Mouse (Mus musculus) brain, adult 10 weeks (tissue): ENCODE measurements around the gene Zfp112. TPM values are rescaled to one million over a fixed set of nuclear protein-coding genes. Genes with fewer than 3 reads are reported as not detected.

Experiments used
- polyA plus RNA-seq: library from polyadenylated mRNA; stranded (reverse); fragments of 350-450 nt; fragmentation: Illumina TruSeq; extraction: RNeasy Lipid Tissue Mini Kit (QIAGEN cat#74804); gene quantifications from one replicate; pipeline ENCODE4 v1.2.3, GENCODE M21; 2015; ENCODE audit warnings: low read depth, low replicate concordance

Zfp112 gene
- 7.9 TPM for polyA plus RNA-seq

GRCm38 (mm10) chr7:24112156-24112856 lies at the start of gene Zfp112:
TSS of gene Zfp112 (plus strand) at chr7:24112314.

GRCm38 (mm10) chr7:24081634-24082431 lies 30.3 kb upstream of the Zfp112 start, which contains the start of gene Zfp180:
TSS of gene Zfp180 (plus strand) at chr7:24081924.

DNA sequence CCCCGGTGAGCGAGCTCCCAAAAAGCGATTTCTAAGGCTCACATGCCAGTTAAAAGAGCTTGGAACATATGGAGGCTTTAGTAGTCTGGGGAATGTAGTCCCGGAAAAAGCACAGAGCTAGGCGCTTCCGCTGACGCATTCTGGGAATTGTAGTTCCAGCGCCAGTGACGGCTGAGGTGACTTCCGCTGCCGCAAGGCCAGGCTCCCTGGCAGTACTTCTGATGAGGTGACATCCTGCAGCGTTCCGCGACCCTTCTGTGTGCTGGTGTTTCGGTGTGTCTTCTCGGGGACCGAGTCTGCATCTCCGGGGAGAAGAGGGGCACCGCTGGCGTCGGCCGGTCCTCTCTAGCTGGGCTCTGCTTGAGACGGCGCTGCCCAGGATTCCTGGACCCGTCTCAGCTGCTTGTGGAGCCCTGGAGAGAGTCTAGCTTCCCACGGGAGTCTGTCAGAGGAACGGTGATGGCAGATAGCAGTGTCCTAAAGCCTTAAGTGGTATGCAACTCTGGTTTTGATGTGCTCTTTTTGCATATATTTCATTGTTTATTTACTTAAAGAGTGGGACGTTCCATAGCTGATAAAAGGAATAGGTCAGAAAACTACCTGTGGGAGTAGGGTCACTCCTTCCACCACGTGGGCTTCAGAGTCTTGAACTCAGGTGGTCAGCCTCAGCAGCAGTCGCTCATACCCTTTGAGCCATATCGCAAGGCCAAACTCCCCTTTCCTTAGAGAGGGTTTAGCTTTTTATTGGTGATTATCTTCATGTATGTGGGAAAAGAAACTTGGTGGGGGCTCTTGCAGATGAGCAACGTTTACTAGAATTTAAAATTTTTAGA lies 22.1 kb downstream of the Zfp112 start, which contains the start of gene Zfp235:
Zfp235 (plus strand) TSS at position 174 of the 833 bp plus-strand sequence.

DNA sequence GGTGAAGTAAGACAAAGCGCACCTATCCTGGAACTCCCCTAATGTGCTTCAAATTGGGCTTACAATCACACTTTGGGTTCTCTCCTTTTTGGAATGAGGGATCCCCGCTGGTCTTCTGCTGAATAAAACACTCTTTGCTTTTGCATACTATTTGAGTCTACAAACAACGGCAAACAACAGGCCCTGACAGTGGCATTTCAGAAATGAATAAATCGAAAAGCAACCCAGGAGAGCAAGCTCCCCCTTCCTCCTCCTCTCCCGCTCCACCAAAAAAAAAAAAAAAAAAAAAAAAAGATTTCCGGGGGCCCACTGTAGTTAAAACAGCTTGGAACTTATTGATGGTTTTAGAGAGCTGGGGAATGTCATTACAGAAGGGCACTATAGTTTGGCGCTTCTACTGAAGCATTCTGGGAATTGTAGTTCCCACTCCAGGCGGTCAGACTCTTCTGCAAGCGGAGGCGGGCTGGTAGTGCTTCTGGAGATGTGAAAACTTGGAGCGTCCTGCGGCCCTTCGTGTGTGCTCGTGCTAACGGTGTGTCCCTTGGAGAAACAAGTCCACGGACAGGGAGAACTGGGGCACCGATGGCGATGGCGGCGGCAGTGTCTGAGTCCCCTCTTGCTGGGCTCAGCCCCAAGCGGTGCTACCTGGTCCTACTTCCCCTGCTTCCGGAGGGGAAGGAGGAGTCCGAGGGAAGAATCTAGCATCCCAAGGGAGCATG lies 62.7 kb downstream of the Zfp112 start, which contains the start of gene Zfp114:
Zfp114 (plus strand) TSS at position 443 of the 719 bp plus-strand sequence.

Other genes starting within 250 kb of the Zfp112 start
- not detected for gene Vmn1r177, start 245.9 kb upstream of the Zfp112 start, polyA plus RNA-seq
- not detected for gene Vmn1r178, start 220.3 kb upstream of the Zfp112 start, polyA plus RNA-seq
- not detected for gene Vmn1r179, start 185.3 kb upstream of the Zfp112 start, polyA plus RNA-seq
- gene Vmn1r180, start 161.7 kb upstream of the Zfp112 start, polyA plus RNA-seq = not detected
- gene Vmn1r181, start 137.7 kb upstream of the Zfp112 start, polyA plus RNA-seq = not detected
- gene V1rd19, start 110.6 kb upstream of the Zfp112 start, polyA plus RNA-seq = not detected
- gene Vmn1r183, start 59.1 kb upstream of the Zfp112 start, polyA plus RNA-seq = not detected
- gene Zfp180, start 30.4 kb upstream of the Zfp112 start, polyA plus RNA-seq = 46.3 TPM
- 13.9 TPM for gene Zfp235, start 21.9 kb downstream of the Zfp112 start, polyA plus RNA-seq
- 3.5 TPM for gene Zfp114, start 62.7 kb downstream of the Zfp112 start, polyA plus RNA-seq
- gene Zfp111, start 99.1 kb downstream of the Zfp112 start, polyA plus RNA-seq = 6.0 TPM
- 6.1 TPM for gene Zfp109, start 125.2 kb downstream of the Zfp112 start, polyA plus RNA-seq
- 6.8 TPM for gene Zfp108, start 142.5 kb downstream of the Zfp112 start, polyA plus RNA-seq
- 8.8 TPM for gene Zfp93, start 158.1 kb downstream of the Zfp112 start, polyA plus RNA-seq
- 22.7 TPM for gene Zfp61, start 188.9 kb downstream of the Zfp112 start, polyA plus RNA-seq
- gene Zfp94, start 204.4 kb downstream of the Zfp112 start, polyA plus RNA-seq = 17.8 TPM
- not detected for gene Tescl, start 221.6 kb downstream of the Zfp112 start, polyA plus RNA-seq
- not detected for gene Lypd5, start 236.9 kb downstream of the Zfp112 start, polyA plus RNA-seq